ENCODE assay signal across 9 mouse cellular contexts in the genomic region with DNA sequence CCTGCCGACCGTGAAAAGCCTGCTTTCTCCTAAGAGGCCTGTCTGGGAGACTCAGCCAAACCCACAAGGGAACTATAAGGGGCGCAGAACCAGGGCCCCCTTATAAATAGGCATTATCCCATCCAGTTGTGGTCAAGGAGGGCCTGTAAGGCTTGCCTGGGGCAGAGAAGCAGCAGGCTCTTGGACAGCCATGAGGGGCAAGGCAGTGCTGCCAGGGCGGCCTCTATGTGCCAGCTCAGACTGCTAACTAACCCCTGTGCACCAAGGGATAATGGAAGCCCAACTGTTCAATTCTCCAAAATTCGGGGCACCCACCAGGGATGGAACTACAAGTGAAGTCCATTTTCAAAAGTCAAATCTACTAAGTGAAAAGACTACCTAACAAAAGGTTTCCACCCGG. TPM values are rescaled to one million over a fixed set of nuclear protein-coding genes. Genes with fewer than 3 reads are reported as not detected.
A peak's percentile ranks its signal among the peaks of the same experiment; 100 is the strongest.
DNase-seq lines count a peak whose midpoint lies in the region; ATAC-seq and TF ChIP-seq lines count a peak whose summit lies in the region.
"Had no signal": no experiment of that assay in that cellular context is flagged by ENCODE, and none has a peak within 500 bp of the region (broad histone marks: within the 10 kb centered on the region; RNA-seq: fewer than 3 reads in every experiment).

No protein-coding gene starts in this region.

- no peaks in the 10 kb centered on the region for H3K9me3 ChIP-seq in limb, embryonic 14.5 days (ENCODE audit: control insufficient read depth, low read length)
- H3K9me3 ChIP-seq in stomach, embryonic 16.5 days (replicated peaks; ENCODE audit: control insufficient read depth, low read length): no peaks in the 10 kb centered on the region

- no peak for ATAC-seq in limb, embryonic 14.5 days (ENCODE audit: low FRiP score, low read depth)
- no peak for ATAC-seq in stomach, embryonic 16.5 days (ENCODE audit: insufficient read depth, low FRiP score)

- H3K4me2 ChIP-seq in limb, embryonic 14.5 days (replicated peaks; ENCODE audit: low read depth, low read length, severe bottlenecking): peak overlapping the region; percentile 94
- H3K4me2 ChIP-seq in stomach, embryonic 16.5 days (ENCODE audit: low read depth, low read length): peak overlapping the region; percentile 97

- H3K4me3 ChIP-seq in cerebellum, adult 2 months (replicated peaks; ENCODE audit: insufficient read depth, low read depth, low read length): peak overlapping the region; percentile 86
- peak overlapping the region; percentile 98; the same call in 1 of the 2 replicates for H3K4me3 ChIP-seq in spleen, adult 2 months (ENCODE audit: extremely low read depth, insufficient read depth, insufficient read length)
- peak overlapping the region; percentile 75 for H3K4me3 ChIP-seq in limb, embryonic 14.5 days (replicated peaks; ENCODE audit: low read length)
- H3K4me3 ChIP-seq in stomach, embryonic 16.5 days (replicated peaks; ENCODE audit: low read length): peak overlapping the region; percentile 80

- TF ChIP-seq POLR2A in cerebellum, adult 2 months (IDR thresholded peaks at IDR 0.05; ENCODE audit: borderline replicate concordance, insufficient read depth, low read length): no peak
- no peak for TF ChIP-seq POLR2A in spleen, adult 2 months (IDR thresholded peaks at IDR 0.05; ENCODE audit: low read depth, low read length)
- TF ChIP-seq POLR2A in limb, embryonic 14.5 days (IDR thresholded peaks at IDR 0.05; ENCODE audit: borderline replicate concordance, extremely low read depth, insufficient read depth, insufficient read length): no peak

- peak; percentile 59 to 67 for DNase-seq in cerebellum, adult 2 months
- no peak for DNase-seq in cerebellum, postnatal 4 days (ENCODE audit: low spot score in 2 of 2)
- DNase-seq in spleen, adult 2 months (ENCODE audit: low read depth in 1 of 2, low spot score in 2 of 2): no peak
- DNase-seq in spleen, postnatal 36 days (ENCODE audit: low spot score in 2 of 2): no peak
- no peak for DNase-seq in limb, embryonic 14.5 days (ENCODE audit: low spot score)
- DNase-seq in gastrocnemius, adult 8-10 months (ENCODE audit: low spot score in 2 of 2): no peak
- DNase-seq in kidney, adult 8-10 months: no peak

- peak overlapping the region; percentile 87 for H3K9ac ChIP-seq in limb, embryonic 14.5 days (ENCODE audit: low read depth, low read length, severe bottlenecking)
- H3K9ac ChIP-seq in stomach, embryonic 16.5 days (ENCODE audit: low read length): peak overlapping the region; percentile 93

- no peak for TF ChIP-seq CTCF in cerebellum, adult 2 months (IDR thresholded peaks at IDR 0.05; ENCODE audit: borderline replicate concordance, insufficient read depth, low read depth, low read length)
- TF ChIP-seq CTCF in spleen, adult 2 months (IDR thresholded peaks at IDR 0.05; ENCODE audit: extremely low read depth, insufficient read depth, insufficient read length, insufficient replicate concordance): no peak

- WGBS in cerebellum, adult 2 months: 11% methylated on average over 6 of the region's 6 CpGs
- 26% methylated on average over 6 of the region's 6 CpGs for WGBS in spleen, adult 2 months
- 39% methylated on average over 6 of the region's 6 CpGs for WGBS in limb, embryonic 14.5 days
- WGBS in stomach, embryonic 16.5 days: 52% methylated on average over 6 of the region's 6 CpGs

- no peaks in the 10 kb centered on the region for H3K27me3 ChIP-seq in cerebellum, adult 2 months (ENCODE audit: control insufficient read depth, insufficient read depth, low read length)
- H3K27me3 ChIP-seq in spleen, adult 2 months (ENCODE audit: control insufficient read depth, insufficient read depth, low read length): no peaks in the 10 kb centered on the region
- no peaks in the 10 kb centered on the region for H3K27me3 ChIP-seq in limb, embryonic 14.5 days (ENCODE audit: control insufficient read depth, insufficient read depth, low read length)
- no peaks in the 10 kb centered on the region for H3K27me3 ChIP-seq in stomach, embryonic 16.5 days (ENCODE audit: control insufficient read depth, insufficient read depth, low read length)

- no peaks in the 10 kb centered on the region for H3K36me3 ChIP-seq in spleen, adult 2 months (ENCODE audit: control insufficient read depth, insufficient read depth, low read length)
- H3K36me3 ChIP-seq in limb, embryonic 14.5 days (ENCODE audit: control insufficient read depth, insufficient read depth, low read length): no peaks in the 10 kb centered on the region
- no peaks in the 10 kb centered on the region for H3K36me3 ChIP-seq in stomach, embryonic 16.5 days (ENCODE audit: control insufficient read depth, insufficient read depth, low read length)

- H3K27ac ChIP-seq in cerebellum, adult 2 months (ENCODE audit: insufficient read depth, low read length): peak overlapping the region; percentile 75
- peak overlapping the region; percentile 84 for H3K27ac ChIP-seq in spleen, adult 2 months (ENCODE audit: insufficient read depth, low read length)
- no peak overlapping the region for H3K27ac ChIP-seq in limb, embryonic 14.5 days (replicated peaks; ENCODE audit: low read depth, low read length)
- peak overlapping the region; percentile 44 for H3K27ac ChIP-seq in stomach, embryonic 16.5 days (ENCODE audit: low read length)

- H3K4me1 ChIP-seq in cerebellum, adult 2 months (ENCODE audit: control insufficient read depth, insufficient read depth, low read length): peaks cover 26% of the 10 kb centered on the region
- H3K4me1 ChIP-seq in spleen, adult 2 months (ENCODE audit: control insufficient read depth, insufficient read depth, insufficient read length): peaks cover 23% of the 10 kb centered on the region; the same call in 1 of the 2 replicates
- H3K4me1 ChIP-seq in limb, embryonic 14.5 days (ENCODE audit: control insufficient read depth, insufficient read depth, low read length): peaks cover 40% of the 10 kb centered on the region
- peaks cover 44% of the 10 kb centered on the region for H3K4me1 ChIP-seq in stomach, embryonic 16.5 days (ENCODE audit: control insufficient read depth, insufficient read depth, low read length)

RNA-seq across cellular contexts. Expression of a gene that starts 1.3 kb away (rescaled TPM):
- polyA plus RNA-seq in cerebellum, adult 2 months (2012; rRNA removed): 64.9 and 67.6 TPM in 2 replicates
- 21.1 and 22.2 TPM in 2 replicates for polyA plus RNA-seq in spleen, adult 2 months (2012; rRNA removed)
- polyA plus RNA-seq in limb, embryonic 14.5 days (2012; rRNA removed): 10.3 and 12.3 TPM in 2 replicates
- 8.3 and 9.1 TPM in 2 replicates for polyA plus RNA-seq in limb, embryonic 14.5 days (2014; fragmentation: Nextera tagmentation; extraction: Ambion mirVana)
- 21.9 and 22.6 TPM in 2 replicates for polyA plus RNA-seq in stomach, embryonic 16.5 days (2015; fragmentation: Nextera tagmentation; extraction: Ambion mirVana)
- 10 to 100 TPM in 1 of 4 experiments, 1 to 10 TPM in 3; 5.7 to 10.4 (median 8.2) TPM for total RNA-seq in gastrocnemius, adult 8-10 months (2022)

RNA-seq across cellular contexts. Expression of a gene that starts 40.0 kb away (rescaled TPM):
- 11.9 and 13.8 TPM in 2 replicates for polyA plus RNA-seq in cerebellum, adult 2 months (2012; rRNA removed)
- 0.32 and 0.40 TPM in 2 replicates for polyA plus RNA-seq in spleen, adult 2 months (2012; rRNA removed)
- polyA plus RNA-seq in limb, embryonic 14.5 days (2012; rRNA removed): 1.9 and 2.2 TPM in 2 replicates
- 17.6 and 21.9 TPM in 2 replicates for polyA plus RNA-seq in limb, embryonic 14.5 days (2014; fragmentation: Nextera tagmentation; extraction: Ambion mirVana)
- 19.8 and 22.9 TPM in 2 replicates for polyA plus RNA-seq in stomach, embryonic 16.5 days (2015; fragmentation: Nextera tagmentation; extraction: Ambion mirVana)
- 1 to 10 TPM; 3.8 to 4.7 (median 4.2) TPM for total RNA-seq in gastrocnemius, adult 8-10 months (2022)

RNA-seq across cellular contexts. Expression of a gene that starts 40.1 kb away (rescaled TPM):
- polyA plus RNA-seq in cerebellum, adult 2 months (2012; rRNA removed): 3.7 and 3.9 TPM in 2 replicates
- 1.8 and 2.6 TPM in 2 replicates for polyA plus RNA-seq in spleen, adult 2 months (2012; rRNA removed)
- polyA plus RNA-seq in limb, embryonic 14.5 days (2012; rRNA removed): 3.4 and 3.6 TPM in 2 replicates
- polyA plus RNA-seq in limb, embryonic 14.5 days (2014; fragmentation: Nextera tagmentation; extraction: Ambion mirVana): 10.9 and 11.2 TPM in 2 replicates
- 8.4 and 9.6 TPM in 2 replicates for polyA plus RNA-seq in stomach, embryonic 16.5 days (2015; fragmentation: Nextera tagmentation; extraction: Ambion mirVana)
- 1 to 10 TPM; 2.3 to 4.2 (median 2.5) TPM for total RNA-seq in gastrocnemius, adult 8-10 months (2022)

RNA-seq across cellular contexts. Expression of a gene that starts 54.1 kb away (rescaled TPM):
- polyA plus RNA-seq in cerebellum, adult 2 months (2012; rRNA removed): not detected in 2 replicates
- not detected in 2 replicates for polyA plus RNA-seq in spleen, adult 2 months (2012; rRNA removed)
- polyA plus RNA-seq in limb, embryonic 14.5 days (2012; rRNA removed): not detected in 2 replicates
- not detected in 2 replicates for polyA plus RNA-seq in limb, embryonic 14.5 days (2014; fragmentation: Nextera tagmentation; extraction: Ambion mirVana)
- not detected in 2 replicates for polyA plus RNA-seq in stomach, embryonic 16.5 days (2015; fragmentation: Nextera tagmentation; extraction: Ambion mirVana)
- not detected for total RNA-seq in gastrocnemius, adult 8-10 months (2022)
- total RNA-seq: common myeloid progenitor, adult 5-6 weeks had no signal

RNA-seq across cellular contexts. Expression of a gene that starts 54.2 kb away (rescaled TPM):
- polyA plus RNA-seq in cerebellum, adult 2 months (2012; rRNA removed): 18.9 and 22.5 TPM in 2 replicates
- 11.3 and 13.7 TPM in 2 replicates for polyA plus RNA-seq in spleen, adult 2 months (2012; rRNA removed)
- polyA plus RNA-seq in limb, embryonic 14.5 days (2012; rRNA removed): 11.0 and 16.9 TPM in 2 replicates
- polyA plus RNA-seq in limb, embryonic 14.5 days (2014; fragmentation: Nextera tagmentation; extraction: Ambion mirVana): 17.7 and 21.7 TPM in 2 replicates
- 22.3 and 25.1 TPM in 2 replicates for polyA plus RNA-seq in stomach, embryonic 16.5 days (2015; fragmentation: Nextera tagmentation; extraction: Ambion mirVana)
- 10 to 100 TPM; 10.3 to 12.0 (median 10.9) TPM for total RNA-seq in gastrocnemius, adult 8-10 months (2022)

Comparison
In these comparisons a context has a peak if more than half of its experiments do, and no peak if none do; other contexts are left out.
1. DNase-seq: peak in cerebellum, adult 2 months (2 of 2); none in cerebellum, postnatal 4 days (0 of 2), spleen, adult 2 months (0 of 2), spleen, postnatal 36 days (0 of 2), limb, embryonic 14.5 days (single experiment), gastrocnemius, adult 8-10 months (0 of 2) and kidney, adult 8-10 months (0 of 2).
2. Peak in every context shown above with its lines, with median percentiles within 50 percentile points of each other: H3K4me3 ChIP-seq.